Mouse (Mus musculus): Measurements from ENCODE around the gene Bcam.

GRCm38 (mm10) chr7:19744590-19745385 is 26.0 kb downstream of the Bcam start:
- no peak for TF ChIP-seq CTCF (IDR thresholded peaks at IDR 0.05; ENCODE audit: low read depth)
- no peak for TF ChIP-seq EP300 (IDR thresholded peaks at IDR 0.05; ENCODE audit: low read depth)
